Mouse (Mus musculus) embryonic stem cell, embryonic (primary cell): Measurements from ENCODE around the gene Hist1h1d.
"Not testable (repeated sequence)": the region's sequence is repeated elsewhere in the genome, so short reads cannot be mapped to it uniquely, and the experiment has no call there.

ENCODE experiments used
- CTCF ChIA-PET, 4 experiments: fragments of 300-600 bp in 2 of 4; fragments of 350-600 bp in 2 of 4; sonication (Branson Sonifier 250); formaldehyde crosslinking; loops; one replicate each; lab custom pipeline; 2022; ENCODE audit warnings: inconsistent platforms in 2 of 4; lab: Charles Lee
- POLR2A ChIA-PET, 4 experiments: fragments of 300-600 bp in 2 of 4; fragments of 350-600 bp in 2 of 4; sonication (Branson Sonifier 250); formaldehyde crosslinking; loops; one replicate each; lab custom pipeline; 2022; ENCODE audit warnings: antibody characterized with exemption in 4 of 4, inconsistent platforms in 1 of 4; lab: Charles Lee

The Hist1h1d gene

GRCm38 (mm10) chr13:23583387-23584068 is 30.5 kb downstream of the Hist1h1d start:
- CTCF ChIA-PET: no interaction called here
- POLR2A ChIA-PET: interaction anchor here (0.6 to 29.6 kb wide), 81 partner anchors 3 to 1862 kb away, joined by 3 to 794 read pairs (median 19); partner anchors contain the start of genes Hist1h1e (in 4 of the 4), Hist1h2ac (in 4 of the 4), Hist1h2ae (in 4 of the 4) and Hist1h2bc (in 4 of the 4)

GRCm38 (mm10) chr13:23584331-23584730 is 31.3 kb downstream of the Hist1h1d start:
- ChIA-PET POLR2A (interaction anchor here (0.6 to 29.6 kb wide), 89 partner anchors 4 to 1832 kb away, joined by 3 to 794 read pairs (median 11); partner anchors contain the start of genes Hist1h2ac (in 4 of the 4), Hist1h2ae (in 4 of the 4), Hist1h2bc (in 4 of the 4) and Hist1h2bg (in 4 of the 4)), CTCF (interaction anchor here in 2 of 4 experiments (1.0 to 1.1 kb wide), 3 partner anchors 9 to 183 kb away, joined by 3 to 4 read pairs (median 3); no protein-coding TSS in a partner anchor)

GRCm38 (mm10) chr13:23585029-23585441 is 32.0 kb downstream of the Hist1h1d start:
- CTCF ChIA-PET: interaction anchor here in 2 of 4 experiments (1.0 to 1.1 kb wide), 3 partner anchors 9 to 183 kb away, joined by 3 to 4 read pairs (median 3); no protein-coding TSS in a partner anchor
- POLR2A ChIA-PET: interaction anchor here (0.6 to 29.6 kb wide), 103 partner anchors 4 to 1833 kb away, joined by 3 to 794 read pairs (median 9); partner anchors contain the start of genes Hist1h2ac (in 4 of the 4), Hist1h2ae (in 4 of the 4), Hist1h2bc (in 4 of the 4) and Hist1h2bg (in 4 of the 4)

- ChIA-PET CTCF (interaction anchor here in 3 of 4 experiments (0.6 to 1.1 kb wide), 4 partner anchors 8 to 184 kb away, joined by 3 to 9 read pairs (median 4); no protein-coding TSS in a partner anchor), POLR2A (interaction anchor here (0.6 to 29.6 kb wide), 117 partner anchors 5 to 1864 kb away, joined by 3 to 794 read pairs (median 8); partner anchors contain the start of genes Hist1h2ac (in 4 of the 4), Hist1h2ae (in 4 of the 4), Hist1h2af (in 4 of the 4) and Hist1h2bc (in 4 of the 4))
These were observed 32.5 kb downstream of the Hist1h1d start for GRCm38 (mm10) chr13:23585442-23586098.

- CTCF ChIA-PET: interaction anchor here in 3 of 4 experiments (0.5 to 1.5 kb wide), 4 partner anchors 11 to 185 kb away, joined by 3 to 9 read pairs (median 3); no protein-coding TSS in a partner anchor
- POLR2A ChIA-PET: interaction anchor here (0.6 to 29.6 kb wide), 106 partner anchors 6 to 1865 kb away, joined by 3 to 794 read pairs (median 7); partner anchors contain the start of genes Hist1h2ac (in 4 of the 4), Hist1h2ae (in 4 of the 4), Hist1h2af (in 4 of the 4) and Hist1h2bc (in 4 of the 4)
These were observed 33.3 kb downstream of the Hist1h1d start for GRCm38 (mm10) chr13:23586099-23586939.

- CTCF ChIA-PET: interaction anchor here in 3 of 4 experiments (0.5 to 1.5 kb wide), 3 partner anchors 11 to 185 kb away, joined by 3 read pairs; no protein-coding TSS in a partner anchor
- POLR2A ChIA-PET: interaction anchor here (0.6 to 29.6 kb wide), 71 partner anchors 6 to 1806 kb away, joined by 3 to 794 read pairs (median 14); partner anchors contain the start of genes Hist1h2ae (in 4 of the 4), Hist1h2bg (in 4 of the 4), Hist1h1e (in 3 of the 4) and Hist1h2ac (in 3 of the 4)
These were observed 33.8 kb downstream of the Hist1h1d start for GRCm38 (mm10) chr13:23586940-23587225.

GRCm38 (mm10) chr13:23591206-23591605 is 38.1 kb downstream of the Hist1h1d start:
- ChIA-PET POLR2A (interaction anchor here (0.7 to 29.6 kb wide), 22 partner anchors 2 to 165 kb away, joined by 3 to 794 read pairs (median 6); partner anchors contain the start of genes Hist1h4d (in 4 of the 4), Hist1h1e (in 2 of the 4), Hist1h2ac (in 2 of the 4) and Hist1h2ae (in 2 of the 4)), CTCF (no interaction called here)

GRCm38 (mm10) chr13:23591886-23592285 is 38.8 kb downstream of the Hist1h1d start:
- CTCF ChIA-PET: not testable (repeated sequence)
- POLR2A ChIA-PET: interaction anchor here in 3 of 4 experiments (0.7 to 29.6 kb wide), 21 partner anchors 2 to 166 kb away, joined by 3 to 794 read pairs (median 7); partner anchors contain the start of genes Hist1h4d (in 3 of the 3), Hist1h4f (in 3 of the 3), Hist1h1e (in 2 of the 3) and Hist1h2ac (in 2 of the 3)

GRCm38 (mm10) chr13:23592614-23593013 is 39.6 kb downstream of the Hist1h1d start:
- POLR2A ChIA-PET: interaction anchor here in 3 of 4 experiments (0.7 to 29.6 kb wide), 18 partner anchors 10 to 105 kb away, joined by 3 to 794 read pairs (median 16); partner anchors contain the start of genes Hist1h4d (in 3 of the 3), Hist1h4f (in 3 of the 3), Hist1h1e (in 2 of the 3) and Hist1h2ac (in 2 of the 3)

GRCm38 (mm10) chr13:23593051-23593770 is 40.1 kb downstream of the Hist1h1d start:
- CTCF ChIA-PET: interaction anchor here in 2 of 4 experiments (0.5 to 1.6 kb wide), 2 partner anchors 8 to 192 kb away, joined by 3 to 7 read pairs; no protein-coding TSS in a partner anchor

More at GRCm38 (mm10) chr13:23592614-23593013, 39.6 kb downstream of the Hist1h1d start:
- CTCF ChIA-PET: no interaction called here

GRCm38 (mm10) chr13:23595185-23595584 is 42.1 kb downstream of the Hist1h1d start:
- ChIA-PET CTCF (interaction anchor here in 1 of 4 experiments (1.1 kb wide), 1 partner anchor 171 kb away, joined by 3 read pairs; no protein-coding TSS in a partner anchor), POLR2A (interaction anchor here (0.5 to 29.6 kb wide), 32 partner anchors 8 to 1729 kb away, joined by 3 to 794 read pairs (median 6); partner anchors contain the start of genes Hist1h4d (in 3 of the 4), Hist1h2ac (in 2 of the 4), Hist1h2ae (in 2 of the 4) and Hist1h2af (in 2 of the 4))

More at GRCm38 (mm10) chr13:23593051-23593770, 40.1 kb downstream of the Hist1h1d start:
- POLR2A ChIA-PET: interaction anchor here in 3 of 4 experiments (0.5 to 29.6 kb wide), 28 partner anchors 8 to 1550 kb away, joined by 3 to 794 read pairs (median 6); partner anchors contain the start of genes Hist1h4d (in 3 of the 3), Hist1h1e (in 2 of the 3), Hist1h2ac (in 2 of the 3) and Hist1h2ae (in 2 of the 3)

GRCm38 (mm10) chr13:23595622-23596372 is 42.7 kb downstream of the Hist1h1d start:
- ChIA-PET CTCF (interaction anchor here in 1 of 4 experiments (1.1 kb wide), 1 partner anchor 171 kb away, joined by 3 read pairs; no protein-coding TSS in a partner anchor), POLR2A (interaction anchor here (0.5 to 29.6 kb wide), 28 partner anchors 8 to 1730 kb away, joined by 3 to 794 read pairs (median 6); partner anchors contain the start of genes Hist1h4d (in 3 of the 4), Hist1h2ac (in 2 of the 4), Hist1h2ae (in 2 of the 4) and Hist1h2af (in 2 of the 4))

- ChIA-PET POLR2A (interaction anchor here (0.6 to 29.6 kb wide), 34 partner anchors 12 to 291 kb away, joined by 3 to 794 read pairs (median 4); partner anchors contain the start of genes Hist1h2ae (in 3 of the 4), Hist1h2bg (in 3 of the 4), Hist1h4d (in 3 of the 4) and Hist1h2ac (in 2 of the 4)), CTCF (interaction anchor here in 3 of 4 experiments (0.5 to 3.3 kb wide), 17 partner anchors 11 to 684 kb away, joined by 3 to 13 read pairs (median 4); partner anchors contain the start of genes Abt1 (in 1 of the 3) and Hist1h2be (in 1 of the 3))
These were observed 44.9 kb downstream of the Hist1h1d start for GRCm38 (mm10) chr13:23597957-23598356.

- ChIA-PET POLR2A (interaction anchor here (0.6 to 29.6 kb wide), 21 partner anchors 8 to 202 kb away, joined by 3 to 794 read pairs (median 5); partner anchors contain the start of genes Hist1h2be (in 3 of the 4), Hist1h2ac (in 2 of the 4), Hist1h2ae (in 2 of the 4) and Hist1h2bc (in 2 of the 4)), CTCF (interaction anchor here in 2 of 4 experiments (0.6 kb wide), 2 partner anchors 53 to 168 kb away, joined by 3 to 4 read pairs; no protein-coding TSS in a partner anchor)
These were observed 50.2 kb downstream of the Hist1h1d start for GRCm38 (mm10) chr13:23603182-23603699.
